Mouse (Mus musculus): ENCODE results near the gene Pcyox1.

Gene Pcyox1

GRCm38 (mm10) chr6:86397257-86397980 lies 465 bp upstream of the Pcyox1 start:
- WGBS, result under 1% methylated on average over 14 of the region's 14 CpGs

- 6% methylated on average over 10 of the region's 10 CpGs for WGBS
Measured at GRCm38 (mm10) chr6:86395969-86396368, 985 bp downstream of the Pcyox1 start.

GRCm38 (mm10) chr6:86395021-86395420 lies 1.9 kb downstream of the Pcyox1 start:
- 67% methylated on average over 9 of the region's 9 CpGs for WGBS

GRCm38 (mm10) chr6:86394078-86394720 lies 2.8 kb downstream of the Pcyox1 start:
- 76% methylated on average over 17 of the region's 17 CpGs for WGBS

GRCm38 (mm10) chr6:86393187-86393586 lies 3.8 kb downstream of the Pcyox1 start:
- WGBS, result 100% methylated on average over 1 of the region's 1 CpGs

GRCm38 (mm10) chr6:86391326-86391725 lies 5.6 kb downstream of the Pcyox1 start:
- 84% methylated on average over 5 of the region's 5 CpGs for WGBS

GRCm38 (mm10) chr6:86388461-86388860 lies 8.5 kb downstream of the Pcyox1 start:
- WGBS, result 88% methylated on average over 18 of the region's 18 CpGs

GRCm38 (mm10) chr6:86387313-86387712 lies 9.6 kb downstream of the Pcyox1 start:
- WGBS, result 84% methylated on average over 12 of the region's 12 CpGs

- WGBS, result 87% methylated on average over 5 of the region's 5 CpGs
Measured at GRCm38 (mm10) chr6:86385362-86386104, 11.4 kb downstream of the Pcyox1 start.

- 71% methylated on average over 4 of the region's 4 CpGs for WGBS
Measured at GRCm38 (mm10) chr6:86384692-86385091, 12.3 kb downstream of the Pcyox1 start.

- whole genome bisulfite sequencing, result 54% methylated on average over 16 of the region's 16 CpGs
Measured at GRCm38 (mm10) chr6:86383370-86383769, 13.6 kb downstream of the Pcyox1 start.

GRCm38 (mm10) chr6:86380112-86380511 lies 16.8 kb downstream of the Pcyox1 start:
- whole genome bisulfite sequencing, result 70% methylated on average over 8 of the region's 8 CpGs

GRCm38 (mm10) chr6:86378341-86378740 lies 18.6 kb downstream of the Pcyox1 start:
- 69% methylated on average over 3 of the region's 3 CpGs for WGBS

GRCm38 (mm10) chr6:86373556-86373955 lies 23.4 kb downstream of the Pcyox1 start:
- 88% methylated on average over 6 of the region's 6 CpGs for WGBS

GRCm38 (mm10) chr6:86371950-86372516 lies 24.9 kb downstream of the Pcyox1 start:
- WGBS, result 4% methylated on average over 12 of the region's 12 CpGs

GRCm38 (mm10) chr6:86371340-86371911 lies 25.5 kb downstream of the Pcyox1 start:
- WGBS, result under 1% methylated on average over 50 of the region's 50 CpGs

- WGBS, result 10% methylated on average over 15 of the region's 15 CpGs
Measured at GRCm38 (mm10) chr6:86370764-86371339, 26.1 kb downstream of the Pcyox1 start, which contains the start of gene Snrpg. Gene Snrpg, plus strand, starts transcription at chr6:86371304.

- 54% methylated on average over 3 of the region's 3 CpGs for WGBS
Measured at GRCm38 (mm10) chr6:86370093-86370713, 26.8 kb downstream of the Pcyox1 start.

GRCm38 (mm10) chr6:86368479-86368878 lies 28.5 kb downstream of the Pcyox1 start:
- 55% methylated on average over 5 of the region's 5 CpGs for WGBS

GRCm38 (mm10) chr6:86366853-86367249 lies 30.1 kb downstream of the Pcyox1 start:
- 58% methylated on average over 2 of the region's 2 CpGs for WGBS

Data from cerebral cortex, adult 2 months (tissue).